11 mouse cellular contexts compared by ENCODE assay signal in the genomic region with DNA sequence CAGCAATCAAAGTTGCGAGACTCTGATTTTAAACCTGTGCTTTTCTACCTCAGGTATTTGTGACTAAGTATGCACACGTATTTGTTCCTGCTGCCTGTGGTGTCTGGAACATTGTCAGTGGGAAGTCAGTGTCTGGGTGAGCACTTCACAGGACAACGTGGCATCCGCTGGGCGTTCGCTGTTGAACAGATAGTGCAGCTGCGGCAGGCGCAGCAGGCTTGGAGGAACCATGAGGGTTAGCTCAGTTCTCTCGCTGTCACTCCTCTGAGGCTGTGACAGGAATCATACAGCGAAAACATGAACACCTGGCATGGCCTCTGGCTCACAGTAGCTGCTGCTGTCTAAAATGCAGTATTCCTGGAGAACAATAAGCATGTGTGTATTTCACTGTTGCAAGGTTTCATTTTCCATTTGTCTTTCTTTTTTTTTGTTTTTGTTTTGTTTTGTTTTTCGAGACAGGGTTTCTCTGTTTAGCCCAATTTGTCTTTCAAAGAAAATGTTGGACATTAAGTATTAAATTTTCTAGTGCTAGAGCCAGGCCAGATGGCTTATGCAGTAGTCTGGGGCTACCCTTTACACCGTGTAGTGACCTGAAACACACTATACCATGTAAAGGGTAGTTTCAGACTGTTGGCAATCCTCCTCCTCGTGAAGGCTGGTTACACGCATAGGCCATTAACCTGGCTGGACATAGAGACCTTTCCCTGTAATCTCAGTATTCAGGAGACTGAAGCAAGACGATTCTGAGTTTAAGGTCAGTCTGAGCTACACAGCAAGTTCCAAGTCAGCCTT. TPM values are rescaled to one million over a fixed set of nuclear protein-coding genes. Genes with fewer than 3 reads are reported as not detected.
DNase-seq lines count a peak whose midpoint lies in the region; ATAC-seq and TF ChIP-seq lines count a peak whose summit lies in the region.
"Had no signal": no experiment of that assay in that cellular context is flagged by ENCODE, and none has a peak within 500 bp of the region (broad histone marks: within the 10 kb centered on the region; RNA-seq: fewer than 3 reads in every experiment).

No protein-coding gene starts in this region.

- H3K4me1 ChIP-seq in hindbrain, embryonic 10.5 days (replicated peaks), result peaks cover 19% of the 10 kb centered on the region
- no peaks in the 10 kb centered on the region for H3K4me1 ChIP-seq in hindbrain, embryonic 14.5 days (replicated peaks; ENCODE audit: control insufficient read depth, insufficient read depth, low read length)
- peaks cover 33% of the 10 kb centered on the region for H3K4me1 ChIP-seq in embryonic facial prominence, embryonic 10.5 days
- H3K4me1 ChIP-seq in limb, embryonic 14.5 days (ENCODE audit: control insufficient read depth, insufficient read depth, low read length), result no peaks in the 10 kb centered on the region

- no peak for TF ChIP-seq POLR2A in limb, embryonic 14.5 days (IDR thresholded peaks at IDR 0.05; ENCODE audit: borderline replicate concordance, extremely low read depth, insufficient read depth, insufficient read length)

- H3K4me3 ChIP-seq in hindbrain, embryonic 10.5 days, result no peak overlapping the region
- no peak overlapping the region for H3K4me3 ChIP-seq in hindbrain, embryonic 14.5 days (replicated peaks; ENCODE audit: low read length)
- H3K4me3 ChIP-seq in embryonic facial prominence, embryonic 10.5 days, result no peak overlapping the region
- H3K4me3 ChIP-seq in limb, embryonic 14.5 days (replicated peaks; ENCODE audit: low read length), result no peak overlapping the region
- H3K4me3 ChIP-seq: megakaryocyte, embryonic 14.5 days had no signal

- ATAC-seq in hindbrain, embryonic 14.5 days (ENCODE audit: low FRiP score), result no peak
- ATAC-seq in limb, embryonic 14.5 days (ENCODE audit: low FRiP score, low read depth), result 0 out of 2 replicates have a peak, but pooled peaks have one; percentile 5

- DNase-seq in hindbrain, embryonic 10.5 days (ENCODE audit: low spot score), result no peak
- DNase-seq in hindbrain, embryonic 14.5 days (ENCODE audit: low spot score), result no peak
- DNase-seq in B cell, adult 2 months, result peak; percentile 24 to 35
- DNase-seq in embryonic facial prominence, embryonic 10.5 days (ENCODE audit: low spot score), result no peak
- no peak for DNase-seq in limb, embryonic 14.5 days (ENCODE audit: low spot score)
- DNase-seq in testis, postnatal 14 days (ENCODE audit: low spot score), result no peak
- DNase-seq in urinary bladder, adult 2 months (ENCODE audit: low spot score), result no peak
- DNase-seq in ovary, postnatal 36 days (ENCODE audit: low spot score), result no peak
- DNase-seq: adrenal gland, postnatal 10 days; heart, postnatal 10 days had no signal

- 82% methylated on average over 15 of the region's 15 CpGs for WGBS in hindbrain, embryonic 10.5 days
- 75% methylated on average over 15 of the region's 15 CpGs for WGBS in hindbrain, embryonic 14.5 days
- WGBS in embryonic facial prominence, embryonic 10.5 days, result 76% methylated on average over 15 of the region's 15 CpGs
- WGBS in limb, embryonic 14.5 days, result 80% methylated on average over 15 of the region's 15 CpGs

- H3K27ac ChIP-seq in hindbrain, embryonic 10.5 days, result peak overlapping the region; percentile 42; the same call in 1 of the 2 replicates
- no peak overlapping the region for H3K27ac ChIP-seq in hindbrain, embryonic 14.5 days
- peak overlapping the region; percentile 57; the same call in 1 of the 2 replicates for H3K27ac ChIP-seq in embryonic facial prominence, embryonic 10.5 days (replicated peaks)
- H3K27ac ChIP-seq in limb, embryonic 14.5 days (replicated peaks; ENCODE audit: low read depth, low read length), result peak overlapping the region; percentile 19; the same call in 1 of the 2 replicates

- H3K9me3 ChIP-seq in hindbrain, embryonic 10.5 days, result no peaks in the 10 kb centered on the region
- H3K9me3 ChIP-seq in hindbrain, embryonic 14.5 days (ENCODE audit: control insufficient read depth, low read length), result no peaks in the 10 kb centered on the region
- H3K9me3 ChIP-seq in embryonic facial prominence, embryonic 10.5 days, result no peaks in the 10 kb centered on the region
- H3K9me3 ChIP-seq in limb, embryonic 14.5 days (ENCODE audit: control insufficient read depth, low read length), result no peaks in the 10 kb centered on the region
- H3K9me3 ChIP-seq: megakaryocyte, embryonic 14.5 days had no signal

- no peak overlapping the region for H3K4me2 ChIP-seq in hindbrain, embryonic 14.5 days (replicated peaks)
- H3K4me2 ChIP-seq in limb, embryonic 14.5 days (replicated peaks; ENCODE audit: low read depth, low read length, severe bottlenecking), result no peak overlapping the region

- H3K9ac ChIP-seq in hindbrain, embryonic 14.5 days, result no peak overlapping the region
- no peak overlapping the region for H3K9ac ChIP-seq in limb, embryonic 14.5 days (ENCODE audit: low read depth, low read length, severe bottlenecking)

- peaks cover 63% of the 10 kb centered on the region for H3K36me3 ChIP-seq in hindbrain, embryonic 10.5 days
- no peaks in the 10 kb centered on the region for H3K36me3 ChIP-seq in hindbrain, embryonic 14.5 days (replicated peaks; ENCODE audit: control insufficient read depth, insufficient read depth)
- H3K36me3 ChIP-seq in embryonic facial prominence, embryonic 10.5 days (replicated peaks), result peaks cover 62% of the 10 kb centered on the region
- peaks cover 4% of the 10 kb centered on the region; the same call in 1 of the 2 replicates for H3K36me3 ChIP-seq in limb, embryonic 14.5 days (ENCODE audit: control insufficient read depth, insufficient read depth, low read length)

- no peaks in the 10 kb centered on the region for H3K27me3 ChIP-seq in hindbrain, embryonic 10.5 days (ENCODE audit: insufficient read depth, poor library complexity, severe bottlenecking)
- H3K27me3 ChIP-seq in hindbrain, embryonic 14.5 days (ENCODE audit: control insufficient read depth, insufficient read depth, low read length), result no peaks in the 10 kb centered on the region
- H3K27me3 ChIP-seq in embryonic facial prominence, embryonic 10.5 days (replicated peaks; ENCODE audit: low read depth, poor library complexity, severe bottlenecking), result no peaks in the 10 kb centered on the region
- no peaks in the 10 kb centered on the region for H3K27me3 ChIP-seq in limb, embryonic 14.5 days (ENCODE audit: control insufficient read depth, insufficient read depth, low read length)
- H3K27me3 ChIP-seq: megakaryocyte, embryonic 14.5 days had no signal

RNA-seq across cellular contexts. Expression of a gene that starts 20.2 kb away (rescaled TPM):
- polyA plus RNA-seq in hindbrain, embryonic 10.5 days (2016; fragmentation: Nextera tagmentation; extraction: Ambion mirVana), result 110 and 126 TPM in 2 replicates
- 25.6 and 28.3 TPM in 2 replicates for polyA plus RNA-seq in hindbrain, embryonic 14.5 days (2014; fragmentation: Nextera tagmentation; extraction: Ambion mirVana)
- 100 and 110 TPM in 2 replicates for polyA plus RNA-seq in embryonic facial prominence, embryonic 10.5 days (2016; fragmentation: Nextera tagmentation; extraction: Ambion mirVana)
- 67.0 and 68.8 TPM in 2 replicates for polyA plus RNA-seq in limb, embryonic 14.5 days (2012; rRNA removed)
- 122 and 133 TPM in 2 replicates for polyA plus RNA-seq in limb, embryonic 14.5 days (2014; fragmentation: Nextera tagmentation; extraction: Ambion mirVana)
- polyA plus RNA-seq in urinary bladder, adult 2 months (2012; rRNA removed), result 298 and 359 TPM in 2 replicates

RNA-seq across cellular contexts. Expression of a gene that starts 52.8 kb away (rescaled TPM):
- polyA plus RNA-seq in hindbrain, embryonic 10.5 days (2016; fragmentation: Nextera tagmentation; extraction: Ambion mirVana), result 26.6 and 34.6 TPM in 2 replicates
- 47.7 and 48.9 TPM in 2 replicates for polyA plus RNA-seq in hindbrain, embryonic 14.5 days (2014; fragmentation: Nextera tagmentation; extraction: Ambion mirVana)
- 30.3 and 35.9 TPM in 2 replicates for polyA plus RNA-seq in embryonic facial prominence, embryonic 10.5 days (2016; fragmentation: Nextera tagmentation; extraction: Ambion mirVana)
- 41.2 and 42.8 TPM in 2 replicates for polyA plus RNA-seq in limb, embryonic 14.5 days (2012; rRNA removed)
- 41.7 and 45.3 TPM in 2 replicates for polyA plus RNA-seq in limb, embryonic 14.5 days (2014; fragmentation: Nextera tagmentation; extraction: Ambion mirVana)
- 23.6 and 27.7 TPM in 2 replicates for polyA plus RNA-seq in urinary bladder, adult 2 months (2012; rRNA removed)

Comparison
In these comparisons a context has a peak if more than half of its experiments do, and no peak if none do; other contexts are left out.
1. DNase-seq: peak in B cell, adult 2 months (2 of 2); none in hindbrain, embryonic 10.5 days (single experiment), hindbrain, embryonic 14.5 days (single experiment), embryonic facial prominence, embryonic 10.5 days (single experiment), limb, embryonic 14.5 days (single experiment), testis, postnatal 14 days (single experiment), urinary bladder, adult 2 months (single experiment) and ovary, postnatal 36 days (single experiment).